Mouse (Mus musculus): ENCODE measurements around the gene Dcun1d1. TPM values are rescaled to one million over a fixed set of nuclear protein-coding genes. Genes with fewer than 3 reads are reported as not detected.

Dcun1d1 gene
- total RNA-seq, 2 experiments from 2014 or later: 65.7 to 70.2 TPM

- DNase-seq (ENCODE audit: low spot score in 2 of 2): peak; percentile 11 to 53
These were observed 5.1 kb downstream of the Dcun1d1 start for GRCm38 (mm10) chr3:35931896-35932727.

- DNase-seq (ENCODE audit: low spot score in 2 of 2): no peak
These were observed 5.9 kb downstream of the Dcun1d1 start for GRCm38 (mm10) chr3:35931359-35931758.

GRCm38 (mm10) chr3:35929831-35930230, 7.4 kb downstream of the Dcun1d1 start:
- DNase-seq (ENCODE audit: low spot score in 2 of 2): no peak

GRCm38 (mm10) chr3:35929406-35929805, 7.8 kb downstream of the Dcun1d1 start:
- DNase-seq (ENCODE audit: low spot score in 2 of 2): peak in 1 of 2 experiments; percentile 30

- no peak for DNase-seq (ENCODE audit: low spot score in 2 of 2)
These were observed 11.4 kb downstream of the Dcun1d1 start for GRCm38 (mm10) chr3:35925852-35926251.

GRCm38 (mm10) chr3:35924007-35924406, 13.2 kb downstream of the Dcun1d1 start:
- no peak for DNase-seq (ENCODE audit: low spot score in 2 of 2)

GRCm38 (mm10) chr3:35923495-35923894, 13.8 kb downstream of the Dcun1d1 start:
- no peak for DNase-seq (ENCODE audit: low spot score in 2 of 2)

GRCm38 (mm10) chr3:35922522-35922921, 14.7 kb downstream of the Dcun1d1 start:
- DNase-seq (ENCODE audit: low spot score in 2 of 2): no peak

GRCm38 (mm10) chr3:35918229-35918628, 19.0 kb downstream of the Dcun1d1 start:
- DNase-seq (ENCODE audit: low spot score in 2 of 2): no peak

GRCm38 (mm10) chr3:35908982-35909680, 28.1 kb downstream of the Dcun1d1 start:
- no peak for DNase-seq (ENCODE audit: low spot score in 2 of 2)

GRCm38 (mm10) chr3:35900555-35901204, 36.6 kb downstream of the Dcun1d1 start:
- DNase-seq (ENCODE audit: low spot score in 2 of 2): no peak

GRCm38 (mm10) chr3:35899109-35899508, 38.1 kb downstream of the Dcun1d1 start:
- no peak for DNase-seq (ENCODE audit: low spot score in 2 of 2)

- DNase-seq (ENCODE audit: low spot score in 2 of 2): no peak
These were observed 39.3 kb downstream of the Dcun1d1 start for GRCm38 (mm10) chr3:35897900-35898299.

- DNase-seq (ENCODE audit: low spot score in 2 of 2): no peak
These were observed 44.1 kb downstream of the Dcun1d1 start for GRCm38 (mm10) chr3:35893156-35893555.

GRCm38 (mm10) chr3:35891123-35891522, 46.1 kb downstream of the Dcun1d1 start:
- DNase-seq (ENCODE audit: low spot score in 2 of 2): no peak

GRCm38 (mm10) chr3:35889531-35889930, 47.7 kb downstream of the Dcun1d1 start:
- no peak for DNase-seq (ENCODE audit: low spot score in 2 of 2)

GRCm38 (mm10) chr3:35883267-35883666, 54.0 kb downstream of the Dcun1d1 start:
- no peak for DNase-seq (ENCODE audit: low spot score in 2 of 2)

GRCm38 (mm10) chr3:35849326-35849725, 87.9 kb downstream of the Dcun1d1 start:
- no peak for DNase-seq (ENCODE audit: low spot score in 2 of 2)
